Mouse (Mus musculus) liver, adult 2 months (tissue): ENCODE measurements at regions not wholly inside any gene's neighbourhood (a gene's known extent, or its start where the extent isn't known, plus 50 kb on each side); places are given as distances from the start of the nearest gene placed in this dataset.

ENCODE experiments used
- DNase-seq: peaks from one replicate; pipeline ENCODE4 v3.0.0-alpha.2; 2011; ENCODE audit warnings: low read depth, low spot score; ENCODE audit errors: extremely low read depth
- H3K27ac ChIP-seq: fragments of 200-500 bp; replicated peaks from 2 replicates; pipeline ENCODE4 v1.5.1; 2012; ENCODE audit warnings: low read depth, mild to moderate bottlenecking, control low read depth, inconsistent platforms, low read length; ENCODE audit not compliant: insufficient read depth
- H3K27me3 ChIP-seq: fragments of 200-500 bp; 2 replicates; pipeline ENCODE4 v1.6.1; 2012; ENCODE audit warnings: mild to moderate bottlenecking, moderate library complexity, low read length, inconsistent platforms; ENCODE audit not compliant: control insufficient read depth, insufficient read depth
- H3K36me3 ChIP-seq: fragments of 200-500 bp; 2 replicates; pipeline ENCODE4 v1.6.1; 2012; ENCODE audit warnings: low read length, inconsistent platforms; ENCODE audit not compliant: control insufficient read depth, insufficient read depth
- H3K4me1 ChIP-seq: fragments of 200-500 bp; 2 replicates; pipeline ENCODE4 v1.6.1; 2011; ENCODE audit warnings: low read length; ENCODE audit not compliant: control insufficient read depth, insufficient read depth
- H3K4me3 ChIP-seq: fragments of 200-500 bp; 2 replicates; pipeline ENCODE4 v1.5.1; 2011; ENCODE audit warnings: low read depth, mild to moderate bottlenecking, control low read depth, low read length, moderate library complexity; ENCODE audit not compliant: insufficient read depth
- H3K79me2 ChIP-seq: fragments of 200-500 bp; 2 replicates; pipeline ENCODE4 v1.6.1; 2012; ENCODE audit warnings: inconsistent platforms, mild to moderate bottlenecking, low read length, moderate library complexity; ENCODE audit not compliant: control insufficient read depth, insufficient read depth
- H3K9ac ChIP-seq: fragments of 200-500 bp; 2 replicates; pipeline ENCODE4 v1.6.1; 2012; ENCODE audit warnings: low read depth, mild to moderate bottlenecking, control low read depth, inconsistent platforms, low read length
- CTCF ChIP-seq: fragments of 200-500 bp; IDR thresholded peaks from 2 replicates; pipeline ENCODE4 v1.5.1; 2011; ENCODE audit warnings: low read depth, low read length, control low read depth
- POLR2A ChIP-seq: fragments of 200-500 bp; IDR thresholded peaks from 2 replicates; pipeline ENCODE4 v1.6.1; 2011; ENCODE audit warnings: low read length, control low read depth; ENCODE audit not compliant: insufficient read depth; ENCODE audit errors: extremely low read depth
- WGBS: fragments of 180-500 bp; shearing (Covaris S2); methylation state at CpG from one replicate; pipeline ENCODE4 v1.1.7; 2018; 5-methylcytosine and 5-hydroxymethylcytosine counted together

DNA sequence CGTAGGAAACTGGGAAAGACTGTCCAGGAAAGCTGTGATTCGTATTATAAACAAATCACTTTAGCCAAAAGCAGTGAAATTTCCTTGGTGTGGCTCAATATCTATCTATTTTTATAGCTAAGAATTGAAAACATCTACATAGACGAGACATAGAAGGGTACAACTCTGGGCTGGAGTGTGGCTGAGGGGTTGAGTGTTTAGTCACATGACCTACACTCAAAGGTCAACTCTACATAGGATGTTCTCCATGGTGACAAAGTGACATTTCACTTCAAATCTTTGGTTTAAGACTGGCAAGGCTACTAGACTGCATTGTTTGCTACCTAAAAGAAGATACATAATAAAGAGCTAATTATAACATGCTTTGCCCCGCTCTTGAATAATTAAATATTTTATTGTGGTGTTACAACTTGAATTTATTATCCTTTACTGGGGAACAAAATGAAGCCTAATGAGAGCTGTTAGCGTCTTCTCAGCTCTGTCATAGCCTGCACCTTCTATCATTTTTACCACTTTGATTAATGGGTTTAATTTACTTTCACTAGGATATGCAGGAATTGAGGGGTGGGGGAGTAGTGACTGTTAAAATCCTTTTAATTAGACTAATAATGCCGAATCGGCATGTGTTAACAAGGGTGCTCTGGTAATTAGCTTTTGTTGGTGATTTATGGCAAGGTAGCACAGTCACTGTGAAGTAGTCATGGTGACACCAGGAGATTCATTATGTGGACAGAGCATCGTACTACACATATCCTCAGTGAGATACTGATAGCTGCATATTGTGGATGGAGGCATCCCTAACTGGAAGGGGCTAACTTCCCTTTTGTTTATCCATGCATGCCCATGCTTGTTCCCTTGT is 57.7 kb upstream of the Gm10234 start:
- TF ChIP-seq POLR2A: no peak
- no peak for TF ChIP-seq CTCF
- Histone ChIP-seq H3K27ac (no peak overlapping the region), H3K79me2 (no peaks in the 10 kb centered on the region), H3K9ac (no peak overlapping the region), H3K27me3 (no peaks in the 10 kb centered on the region), H3K4me3 (no peak overlapping the region), H3K36me3 (no peaks in the 10 kb centered on the region), H3K4me1 (no peaks in the 10 kb centered on the region)
- no peak for DNase-seq
- 81% methylated on average over 8 of the region's 8 CpGs for WGBS

DNA sequence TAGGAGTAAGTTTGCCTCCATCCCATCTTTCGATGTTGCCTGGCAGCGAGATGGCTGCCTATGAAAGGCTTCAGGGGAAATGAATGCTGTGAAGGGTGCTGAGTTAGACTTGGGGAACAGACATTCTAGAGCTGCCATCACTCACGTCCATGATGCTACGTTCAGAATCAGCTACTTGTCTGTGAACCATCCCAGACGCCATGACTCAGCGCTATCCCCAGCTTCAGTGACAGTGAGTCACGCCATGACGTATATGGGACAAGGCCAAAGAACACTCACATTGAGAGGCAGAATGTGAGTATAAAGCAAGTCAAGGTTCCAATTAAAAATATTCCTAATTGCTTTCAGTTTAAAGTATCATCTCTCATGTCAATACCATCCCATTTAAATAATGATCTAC is 52.4 kb upstream of the Gm10234 start:
- no peaks in the 10 kb centered on the region for H3K36me3 ChIP-seq
- WGBS: 91% methylated on average over 8 of the region's 8 CpGs
- DNase-seq: no peak

More for the DNA sequence above, 52.4 kb upstream of the Gm10234 start:
- Histone ChIP-seq H3K79me2 (no peaks in the 10 kb centered on the region), H3K4me3 (no peak overlapping the region), H3K4me1 (no peaks in the 10 kb centered on the region), H3K9ac (no peak overlapping the region), H3K27ac (no peak overlapping the region), H3K27me3 (no peaks in the 10 kb centered on the region)
- TF ChIP-seq POLR2A (no peak), CTCF (no peak)
